Mouse (Mus musculus): ENCODE measurements around the gene Amdhd2. TPM values are rescaled to one million over a fixed set of nuclear protein-coding genes. Genes with fewer than 3 reads are reported as not detected.
"Not testable (repeated sequence)": the region's sequence is repeated elsewhere in the genome, so short reads cannot be mapped to it uniquely, and the experiment has no call there.

Amdhd2 gene
- polyA plus RNA-seq, 1 experiment from 2014 or later: 31.5 TPM

DNA sequence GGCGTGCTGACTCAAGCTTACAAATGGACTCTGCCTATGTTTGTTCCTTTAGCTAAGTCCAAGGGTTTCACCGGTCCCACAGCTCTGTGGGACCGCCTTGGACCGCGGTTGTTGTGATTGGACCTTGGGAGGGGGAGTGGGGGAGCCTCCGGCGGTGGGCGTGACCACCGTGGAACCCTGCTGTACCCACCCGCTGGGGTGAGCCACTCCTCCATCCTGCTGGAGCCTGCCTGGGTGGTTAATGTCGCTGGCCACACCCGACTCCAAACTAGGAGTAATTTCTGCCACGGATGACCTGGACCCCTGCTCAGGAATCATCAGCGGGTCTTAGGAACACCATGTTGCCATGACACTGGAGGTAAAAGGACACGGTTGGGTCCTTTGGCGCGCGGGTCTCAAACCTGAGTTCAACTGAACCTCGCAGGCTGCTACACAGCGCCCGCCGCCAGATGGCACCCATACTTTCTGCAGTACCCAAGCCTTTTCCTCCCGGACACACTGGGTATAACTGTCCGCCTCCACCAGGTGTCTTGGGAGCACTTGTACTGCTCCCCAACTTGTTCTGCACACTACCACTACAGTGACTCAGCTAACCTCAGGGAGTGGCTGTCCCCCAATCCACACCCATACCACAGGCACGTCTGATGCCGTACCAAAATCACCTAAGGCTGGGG, 11.5 kb downstream of the Amdhd2 start:
- H3K4me2 ChIP-seq (replicated peaks): peak overlapping the region; percentile 59
- H3K27me3 ChIP-seq: no peaks in the 10 kb centered on the region
- no peaks in the 10 kb centered on the region for H3K36me3 ChIP-seq
- no peaks in the 10 kb centered on the region for H3K9me3 ChIP-seq
- H3K4me1 ChIP-seq: peaks cover 5% of the 10 kb centered on the region
- ATAC-seq (replicated peaks): peak; percentile 82
- peak overlapping the region; percentile 29 for H3K4me3 ChIP-seq
- WGBS: 2% methylated on average over 26 of the region's 26 CpGs
- no peak overlapping the region for H3K27ac ChIP-seq (replicated peaks)
- peak overlapping the region; percentile 22 for H3K9ac ChIP-seq (replicated peaks)

GRCm38 (mm10) chr17:24151382-24151781, 12.2 kb downstream of the Amdhd2 start:
- H3K4me2 ChIP-seq (replicated peaks): peak overlapping the region; percentile 59
- ATAC-seq (replicated peaks): no peak
- H3K27ac ChIP-seq (replicated peaks): no peak overlapping the region
- no peaks in the 10 kb centered on the region for H3K27me3 ChIP-seq
- no peaks in the 10 kb centered on the region for H3K36me3 ChIP-seq
- H3K9me3 ChIP-seq: no peaks in the 10 kb centered on the region
- 13% methylated on average over 7 of the region's 7 CpGs for WGBS
- H3K9ac ChIP-seq (replicated peaks): no peak overlapping the region
- no peak overlapping the region for H3K4me3 ChIP-seq
- peaks cover 5% of the 10 kb centered on the region for H3K4me1 ChIP-seq

- Histone ChIP-seq H3K27ac (replicated peaks) (no peak within 1 kb of the TSS), H3K4me2 (replicated peaks) (peak within 1 kb of the TSS; percentile 59), H3K36me3 (no peaks in the 10 kb centered on the region), H3K4me1 (peaks cover 5% of the 10 kb centered on the region), H3K9me3 (no peaks in the 10 kb centered on the region), H3K27me3 (no peaks in the 10 kb centered on the region), H3K9ac (replicated peaks) (peak within 1 kb of the TSS; percentile 22), H3K4me3 (peak within 1 kb of the TSS; percentile 29)
- WGBS: 89% methylated on average over 2 of the region's 2 CpGs
- no peak for ATAC-seq (replicated peaks)
Measured at GRCm38 (mm10) chr17:24150824-24151223, 12.7 kb downstream of the Amdhd2 start, which contains the start of gene Pdpk1. TSS of gene Pdpk1 (minus strand) at chr17:24150924.

DNA sequence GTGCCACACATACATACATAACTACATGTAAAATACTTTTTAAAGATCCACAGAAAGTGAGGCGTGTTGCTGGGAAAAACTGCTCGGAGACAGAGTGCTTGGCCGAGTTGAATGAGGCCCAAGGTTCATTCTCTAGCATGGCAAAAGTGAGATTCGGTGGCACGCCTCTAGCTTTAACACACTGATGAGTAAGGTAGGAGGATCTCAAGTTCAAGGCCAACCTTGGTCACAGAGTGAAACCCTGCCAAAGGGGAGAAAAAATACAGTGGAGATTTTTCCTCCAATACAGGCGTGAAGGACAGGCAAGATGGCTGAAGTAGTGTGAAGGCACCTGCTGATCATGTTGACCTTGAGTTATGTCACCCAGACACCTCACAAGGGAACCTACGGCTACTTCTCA, 14.1 kb downstream of the Amdhd2 start:
- WGBS: 90% methylated on average over 7 of the region's 7 CpGs
- no peak for ATAC-seq (replicated peaks)
- Histone ChIP-seq H3K4me1 (peaks cover 5% of the 10 kb centered on the region), H3K4me2 (replicated peaks) (no peak overlapping the region), H3K9me3 (no peaks in the 10 kb centered on the region), H3K36me3 (no peaks in the 10 kb centered on the region), H3K27ac (replicated peaks) (no peak overlapping the region), H3K4me3 (no peak overlapping the region), H3K27me3 (no peaks in the 10 kb centered on the region), H3K9ac (replicated peaks) (no peak overlapping the region)

DNA sequence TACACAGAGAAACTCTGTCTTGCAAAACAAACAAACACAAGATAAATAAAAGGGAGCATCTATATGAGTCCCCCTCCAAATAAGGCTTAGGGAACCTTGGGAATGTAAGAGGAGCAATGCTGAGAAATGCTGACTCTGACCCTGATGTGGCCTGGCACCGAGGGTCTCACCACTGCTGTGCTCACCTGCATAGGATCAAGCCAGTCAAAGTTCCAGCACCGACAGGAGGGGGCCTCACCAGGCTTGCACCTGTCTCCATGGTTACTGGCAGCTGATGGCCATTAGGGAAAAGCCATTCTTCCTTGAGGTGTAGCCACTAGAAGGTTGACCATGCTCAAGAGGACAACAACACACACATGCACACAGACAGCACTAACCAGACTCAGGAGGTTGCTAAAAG, 20.7 kb downstream of the Amdhd2 start:
- Histone ChIP-seq H3K4me2 (replicated peaks) (no peak overlapping the region), H3K4me3 (no peak overlapping the region)
- WGBS: 50% methylated on average over 2 of the region's 2 CpGs

GRCm38 (mm10) chr17:24141425-24141920, 22.1 kb downstream of the Amdhd2 start:
- WGBS: under 1% methylated on average over 28 of the region's 57 CpGs

More for the DNA sequence above, 20.7 kb downstream of the Amdhd2 start:
- Histone ChIP-seq H3K4me1 (peaks cover 31% of the 10 kb centered on the region), H3K9me3 (no peaks in the 10 kb centered on the region), H3K9ac (replicated peaks) (no peak overlapping the region), H3K27me3 (no peaks in the 10 kb centered on the region), H3K27ac (replicated peaks) (no peak overlapping the region), H3K36me3 (no peaks in the 10 kb centered on the region)
- no peak for ATAC-seq (replicated peaks)

GRCm38 (mm10) chr17:24140845-24141424, 22.6 kb downstream of the Amdhd2 start:
- peak overlapping the region; percentile 94 for H3K9ac ChIP-seq (replicated peaks)
- WGBS: 2% methylated on average over 41 of the region's 43 CpGs
- H3K27ac ChIP-seq (replicated peaks): peak overlapping the region; percentile 88
- H3K9me3 ChIP-seq: no peaks in the 10 kb centered on the region
- no peaks in the 10 kb centered on the region for H3K27me3 ChIP-seq
- peak; percentile 39 for ATAC-seq (replicated peaks)
- H3K4me2 ChIP-seq (replicated peaks): peak overlapping the region; percentile 95
- no peaks in the 10 kb centered on the region for H3K36me3 ChIP-seq
- peak overlapping the region; percentile 97 for H3K4me3 ChIP-seq
- peaks cover 34% of the 10 kb centered on the region for H3K4me1 ChIP-seq

More at GRCm38 (mm10) chr17:24141425-24141920, 22.1 kb downstream of the Amdhd2 start:
- ATAC-seq (replicated peaks): peak; percentile 98
- no peaks in the 10 kb centered on the region for H3K9me3 ChIP-seq
- H3K27me3 ChIP-seq: no peaks in the 10 kb centered on the region
- H3K4me2 ChIP-seq (replicated peaks): peak overlapping the region; percentile 95
- peak overlapping the region; percentile 94 for H3K9ac ChIP-seq (replicated peaks)
- H3K4me1 ChIP-seq: peaks cover 34% of the 10 kb centered on the region
- H3K36me3 ChIP-seq: no peaks in the 10 kb centered on the region
- peak overlapping the region; percentile 97 for H3K4me3 ChIP-seq
- H3K27ac ChIP-seq (replicated peaks): peak overlapping the region; percentile 88

GRCm38 (mm10) chr17:24139968-24140367, 23.6 kb downstream of the Amdhd2 start:
- 91% methylated on average over 4 of the region's 4 CpGs for whole genome bisulfite sequencing
- no peak overlapping the region for H3K9ac ChIP-seq (replicated peaks)
- peak overlapping the region; percentile 95 for H3K4me2 ChIP-seq (replicated peaks)
- H3K9me3 ChIP-seq: no peaks in the 10 kb centered on the region
- no peaks in the 10 kb centered on the region for H3K36me3 ChIP-seq
- H3K27me3 ChIP-seq: no peaks in the 10 kb centered on the region
- ATAC-seq (replicated peaks): no peak
- H3K27ac ChIP-seq (replicated peaks): no peak overlapping the region
- peak overlapping the region; percentile 97 for H3K4me3 ChIP-seq
- peaks cover 34% of the 10 kb centered on the region for H3K4me1 ChIP-seq

DNA sequence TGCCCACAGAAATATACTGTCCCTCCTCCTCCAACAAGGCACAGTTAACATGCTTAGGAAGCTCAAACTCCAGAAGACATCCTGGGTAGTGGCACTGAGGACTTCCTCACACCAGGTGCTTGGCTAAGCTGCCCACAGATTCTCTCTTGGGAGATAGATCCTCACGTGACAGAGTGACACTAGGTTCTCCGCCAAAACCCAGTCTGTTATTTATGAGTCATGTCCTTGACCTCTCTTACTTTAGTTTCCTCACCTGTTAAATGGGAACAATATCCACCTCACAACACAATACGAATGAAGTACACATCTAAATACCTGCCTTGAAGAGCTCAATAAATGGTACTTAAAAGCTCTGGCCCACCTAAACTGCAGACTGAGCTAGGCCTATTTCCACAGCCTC, 24.3 kb downstream of the Amdhd2 start:
- Histone ChIP-seq H3K4me2 (replicated peaks) (no peak overlapping the region), H3K27ac (replicated peaks) (no peak overlapping the region), H3K36me3 (no peaks in the 10 kb centered on the region), H3K9ac (replicated peaks) (no peak overlapping the region), H3K4me3 (no peak overlapping the region), H3K9me3 (no peaks in the 10 kb centered on the region), H3K4me1 (peaks cover 34% of the 10 kb centered on the region), H3K27me3 (no peaks in the 10 kb centered on the region)
- no peak for ATAC-seq (replicated peaks)
- WGBS: 84% methylated on average over 3 of the region's 3 CpGs

- Histone ChIP-seq H3K9ac (replicated peaks) (no peak overlapping the region), H3K27me3 (no peaks in the 10 kb centered on the region), H3K9me3 (no peaks in the 10 kb centered on the region), H3K4me3 (no peak overlapping the region), H3K36me3 (no peaks in the 10 kb centered on the region), H3K4me1 (peaks cover 31% of the 10 kb centered on the region), H3K27ac (replicated peaks) (no peak overlapping the region), H3K4me2 (replicated peaks) (no peak overlapping the region)
- no peak for ATAC-seq (replicated peaks)
- whole genome bisulfite sequencing: 81% methylated on average over 2 of the region's 2 CpGs
Measured at GRCm38 (mm10) chr17:24137226-24137880, 26.2 kb downstream of the Amdhd2 start.

DNA sequence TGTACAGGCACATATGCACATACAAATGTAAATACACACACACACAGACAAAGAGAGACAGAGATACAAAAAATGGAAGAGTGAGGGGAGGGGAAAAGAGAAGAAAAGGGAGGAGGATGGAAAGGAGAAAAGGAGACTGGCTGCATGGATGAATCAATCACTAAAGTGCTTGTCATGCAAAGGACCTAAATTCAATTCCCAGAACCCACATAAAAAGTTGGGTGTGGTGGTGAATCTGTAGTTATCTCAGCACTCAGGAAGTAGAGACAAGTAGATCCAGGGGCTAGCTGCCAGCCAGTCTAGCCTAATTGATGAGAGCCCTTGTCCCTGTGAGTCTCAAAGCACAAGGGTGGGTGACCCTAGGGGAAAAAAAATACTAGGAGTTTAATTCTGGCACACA, 29.5 kb downstream of the Amdhd2 start:
- H3K9me3 ChIP-seq: no peaks in the 10 kb centered on the region
- 0 out of 2 replicates have a peak, but pooled peaks cover 8% of the 10 kb centered on the region for H3K4me1 ChIP-seq
- no peak overlapping the region for H3K4me2 ChIP-seq (replicated peaks)
- H3K27me3 ChIP-seq: no peaks in the 10 kb centered on the region
- H3K27ac ChIP-seq (replicated peaks): no peak overlapping the region
- no peak overlapping the region for H3K4me3 ChIP-seq
- H3K36me3 ChIP-seq: no peaks in the 10 kb centered on the region
- H3K9ac ChIP-seq (replicated peaks): no peak overlapping the region
- ATAC-seq (replicated peaks): no peak

- H3K36me3 ChIP-seq; ATAC-seq (replicated peaks); H3K27me3 ChIP-seq; H3K4me3 ChIP-seq; H3K4me1 ChIP-seq; H3K27ac ChIP-seq (replicated peaks); H3K4me2 ChIP-seq (replicated peaks); H3K9me3 ChIP-seq; H3K9ac ChIP-seq (replicated peaks): not testable (repeated sequence)
- 92% methylated on average over 4 of the region's 4 CpGs for WGBS
Measured at GRCm38 (mm10) chr17:24132919-24133318, 30.6 kb downstream of the Amdhd2 start.
